Mouse (Mus musculus) embryonic fibroblast, embryonic 13.5 days (primary cell): ENCODE data around the gene Cacnb1. TPM values are rescaled to one million over a fixed set of nuclear protein-coding genes. Genes with fewer than 3 reads are reported as not detected.

Experiments used
- H3K27ac ChIP-seq: 2 replicates; pipeline ENCODE4 v1.5.1; 2012; ENCODE audit warnings: low read length, control low read depth, inconsistent platforms; ENCODE audit not compliant: insufficient read depth
- H3K4me1 ChIP-seq: 2 replicates; pipeline ENCODE4 v1.6.1; 2011; ENCODE audit warnings: low read length; ENCODE audit not compliant: control insufficient read depth, insufficient read depth
- H3K4me3 ChIP-seq: 2 replicates; pipeline ENCODE4 v1.5.1; 2011; ENCODE audit warnings: mild to moderate bottlenecking, control low read depth, low read length; ENCODE audit not compliant: insufficient read depth
- CTCF ChIP-seq: IDR thresholded peaks from 2 replicates; pipeline ENCODE4 v1.5.1; 2011; ENCODE audit warnings: mild to moderate bottlenecking, control low read depth, low read length, moderate library complexity, borderline replicate concordance; ENCODE audit not compliant: insufficient read depth
- POLR2A ChIP-seq: IDR thresholded peaks from 2 replicates; pipeline ENCODE4 v1.6.1; 2011; ENCODE audit warnings: low read depth, mild to moderate bottlenecking, control low read depth, low read length, moderate library complexity
- polyA plus RNA-seq: library from polyadenylated mRNA; stranded (reverse); fragments of >200 nt; gene quantifications from 2 replicates; pipeline ENCODE4 v1.2.4, GENCODE M21; 2011; ENCODE audit warnings: low read depth; ENCODE audit not compliant: missing spikeins, insufficient read length

Cacnb1 gene
- polyA plus RNA-seq, 1 experiment = 4.9 TPM

- TF ChIP-seq POLR2A (no peak), CTCF (no peak)
- no peak within 1 kb of the TSS for H3K27ac ChIP-seq
- peak within 1 kb of the TSS; percentile 32 for H3K4me3 ChIP-seq
- H3K4me1 ChIP-seq = peaks cover 4% of the 10 kb centered on the region; the same call in 1 of the 2 replicates
These were observed 30.4 kb upstream of the Cacnb1 start, which contains the start of gene Stac2 for GRCm38 (mm10) chr11:98052989-98053834. Gene Stac2 (minus strand): TSS chr11:98053462.

- no peaks in the 10 kb centered on the region for H3K4me1 ChIP-seq
- H3K27ac ChIP-seq = no peak overlapping the region
- TF ChIP-seq POLR2A (no peak), CTCF (no peak)
- peak overlapping the region; percentile 32 for H3K4me3 ChIP-seq
These were observed 29.5 kb upstream of the Cacnb1 start for GRCm38 (mm10) chr11:98052129-98052988.

- TF ChIP-seq CTCF (no peak), POLR2A (no peak)
- H3K4me3 ChIP-seq = no peak overlapping the region
- no peaks in the 10 kb centered on the region for H3K4me1 ChIP-seq
- H3K27ac ChIP-seq = no peak overlapping the region
These were observed 28.8 kb upstream of the Cacnb1 start for GRCm38 (mm10) chr11:98051611-98052128.

- TF ChIP-seq POLR2A = no peak
- no peak for TF ChIP-seq CTCF
- no peaks in the 10 kb centered on the region for H3K4me1 ChIP-seq
- no peak overlapping the region for H3K27ac ChIP-seq
- H3K4me3 ChIP-seq = no peak overlapping the region
These were observed 28.1 kb upstream of the Cacnb1 start for GRCm38 (mm10) chr11:98050940-98051339.

- no peak for TF ChIP-seq POLR2A
- no peak for TF ChIP-seq CTCF
- H3K4me3 ChIP-seq = no peak overlapping the region
- no peak overlapping the region for H3K27ac ChIP-seq
These were observed 27.6 kb upstream of the Cacnb1 start for GRCm38 (mm10) chr11:98050520-98050815.

GRCm38 (mm10) chr11:98049672-98050519 is 27.1 kb upstream of the Cacnb1 start:
- TF ChIP-seq CTCF = no peak
- no peak for TF ChIP-seq POLR2A
- no peak overlapping the region for H3K4me3 ChIP-seq
- no peaks in the 10 kb centered on the region for H3K4me1 ChIP-seq
- no peak overlapping the region for H3K27ac ChIP-seq

More at GRCm38 (mm10) chr11:98050520-98050815, 27.6 kb upstream of the Cacnb1 start:
- no peaks in the 10 kb centered on the region for H3K4me1 ChIP-seq

- TF ChIP-seq CTCF (no peak), POLR2A (no peak)
- Histone ChIP-seq H3K4me3 (no peak overlapping the region), H3K27ac (no peak overlapping the region), H3K4me1 (no peaks in the 10 kb centered on the region)
These were observed 24.9 kb upstream of the Cacnb1 start for GRCm38 (mm10) chr11:98047745-98048144.

GRCm38 (mm10) chr11:98046466-98046865 is 23.6 kb upstream of the Cacnb1 start:
- Histone ChIP-seq H3K27ac (no peak overlapping the region), H3K4me1 (no peaks in the 10 kb centered on the region), H3K4me3 (no peak overlapping the region)
- TF ChIP-seq CTCF = no peak

- H3K27ac ChIP-seq = no peak overlapping the region
- no peak for TF ChIP-seq CTCF
- H3K4me3 ChIP-seq = no peak overlapping the region
- no peaks in the 10 kb centered on the region for H3K4me1 ChIP-seq
These were observed 22.8 kb upstream of the Cacnb1 start for GRCm38 (mm10) chr11:98045596-98045995.

GRCm38 (mm10) chr11:98044074-98044473 is 21.2 kb upstream of the Cacnb1 start:
- Histone ChIP-seq H3K4me3 (no peak overlapping the region), H3K4me1 (no peaks in the 10 kb centered on the region), H3K27ac (no peak overlapping the region)
- TF ChIP-seq CTCF = no peak
